Mouse (Mus musculus): Measurements from ENCODE around the gene Olfr784.
"Not testable (repeated sequence)": the region's sequence is repeated elsewhere in the genome, so short reads cannot be mapped to it uniquely, and the experiment has no call there.

Gene Olfr784

GRCm38 (mm10) chr10:129383783-129384182, at the start of gene Olfr784:
Gene Olfr784 (plus strand): TSS chr10:129384083.
- no peak for DNase-seq

GRCm38 (mm10) chr10:129348550-129348949, 35.3 kb upstream of the Olfr784 start, which contains the start of gene Olfr782:
Gene Olfr782 (plus strand): TSS chr10:129348850.
- no peak for DNase-seq

GRCm38 (mm10) chr10:129352475-129352874, 31.4 kb upstream of the Olfr784 start:
- DNase-seq = not testable (repeated sequence)

- DNase-seq = not testable (repeated sequence)
Measured at GRCm38 (mm10) chr10:129356496-129356895, 27.4 kb upstream of the Olfr784 start.

GRCm38 (mm10) chr10:129357307-129357706, 26.6 kb upstream of the Olfr784 start:
- no peak for DNase-seq

GRCm38 (mm10) chr10:129374051-129374450, 9.8 kb upstream of the Olfr784 start:
- DNase-seq = not testable (repeated sequence)

GRCm38 (mm10) chr10:129400892-129401291, 17.0 kb downstream of the Olfr784 start:
- DNase-seq = no peak

- no peak for DNase-seq
Measured at GRCm38 (mm10) chr10:129405126-129405525, 21.2 kb downstream of the Olfr784 start, which contains the start of gene Olfr785. Gene Olfr785 (plus strand): TSS chr10:129405426.

GRCm38 (mm10) chr10:129427006-129427405, 43.1 kb downstream of the Olfr784 start, which contains the start of gene Olfr786:
Gene Olfr786 (plus strand): TSS chr10:129427306.
- DNase-seq = no peak

Data from spleen, adult 18-20 months (tissue).